Mouse (Mus musculus) embryo, embryonic 11.5 days (tissue): ENCODE data around the gene Rnasek.

ENCODE experiments used
- DNase-seq: peaks from one replicate; pipeline ENCODE4 v3.0.0-alpha.2; 2012; ENCODE audit warnings: low read depth, low spot score

The Rnasek gene

DNA sequence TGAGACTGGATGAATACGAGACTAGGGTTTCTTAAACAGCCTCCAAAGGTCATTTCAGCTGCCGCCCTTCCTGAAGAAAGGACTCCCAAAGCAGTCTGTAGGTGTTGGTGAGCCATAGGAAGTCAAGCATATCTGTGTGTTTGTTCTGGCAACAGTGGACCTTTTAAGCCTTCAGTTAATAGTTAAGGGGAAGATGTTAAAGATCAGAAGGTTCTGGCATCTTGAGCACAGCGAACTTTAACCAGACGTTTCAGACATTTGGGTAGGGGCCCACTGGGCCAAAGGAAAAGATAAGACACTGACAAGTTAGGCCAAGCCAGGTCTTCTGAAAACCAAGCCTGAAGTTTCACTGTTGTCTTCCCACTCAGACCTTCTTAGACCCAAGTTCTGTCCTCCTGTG lies 21.6 kb downstream of the Rnasek start:
- DNase-seq, result no peak

DNA sequence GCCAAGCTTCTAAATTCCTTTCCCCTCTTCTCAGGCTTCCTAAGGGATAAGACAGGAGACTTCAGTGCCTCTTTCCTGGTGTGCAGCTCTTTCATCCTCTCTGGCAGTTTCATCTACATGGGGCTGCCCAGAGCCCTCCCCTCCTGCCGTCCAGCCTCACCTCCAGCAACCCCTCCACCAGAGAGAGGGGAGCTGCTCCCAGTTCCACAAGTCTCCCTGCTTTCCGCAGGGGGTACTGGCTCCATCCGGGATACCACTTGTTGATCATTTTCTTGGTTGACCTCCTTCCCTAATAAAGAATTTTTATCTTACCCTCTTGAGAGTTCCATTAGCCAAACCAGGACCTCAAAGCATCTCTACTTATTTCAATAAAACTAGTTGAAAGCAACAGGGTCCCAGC lies 23.5 kb downstream of the Rnasek start:
- no peak for DNase-seq

DNA sequence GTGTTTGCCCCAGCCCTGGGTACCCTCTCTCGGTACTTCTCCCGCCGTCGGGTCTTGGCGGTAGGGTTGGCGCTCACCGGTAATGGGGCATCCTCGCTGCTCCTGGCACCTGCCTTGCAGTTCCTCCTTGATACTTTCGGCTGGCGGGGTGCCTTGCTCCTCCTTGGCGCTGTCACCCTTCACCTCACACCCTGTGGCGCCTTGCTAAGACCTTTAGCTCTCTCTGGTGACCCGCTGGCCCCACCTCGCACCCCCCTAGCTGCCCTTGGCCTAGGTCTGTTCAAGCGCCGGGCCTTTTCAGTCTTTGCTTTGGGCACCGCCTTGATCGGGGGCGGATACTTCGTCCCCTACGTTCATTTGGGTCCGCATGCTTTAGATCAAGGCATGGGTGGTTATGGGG lies 24.3 kb downstream of the Rnasek start:
- DNase-seq, result no peak

DNA sequence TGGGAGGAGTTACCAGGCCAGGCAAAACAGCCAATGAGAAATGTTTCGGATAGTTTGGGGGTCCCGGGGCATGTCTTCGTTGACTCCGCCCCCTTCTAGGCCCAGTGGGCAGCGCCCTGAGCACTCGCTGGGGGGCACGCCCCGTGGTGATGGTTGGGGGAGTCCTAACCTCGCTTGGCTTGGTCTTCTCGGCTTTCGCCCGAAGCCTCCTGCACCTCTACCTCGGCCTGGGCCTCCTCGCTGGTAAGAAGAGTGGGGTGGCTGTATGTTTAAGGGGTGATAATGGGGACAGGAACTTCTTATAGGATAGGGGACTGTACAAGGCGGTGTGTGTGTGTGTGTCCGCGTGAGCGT lies 24.8 kb downstream of the Rnasek start:
- no peak for DNase-seq

DNA sequence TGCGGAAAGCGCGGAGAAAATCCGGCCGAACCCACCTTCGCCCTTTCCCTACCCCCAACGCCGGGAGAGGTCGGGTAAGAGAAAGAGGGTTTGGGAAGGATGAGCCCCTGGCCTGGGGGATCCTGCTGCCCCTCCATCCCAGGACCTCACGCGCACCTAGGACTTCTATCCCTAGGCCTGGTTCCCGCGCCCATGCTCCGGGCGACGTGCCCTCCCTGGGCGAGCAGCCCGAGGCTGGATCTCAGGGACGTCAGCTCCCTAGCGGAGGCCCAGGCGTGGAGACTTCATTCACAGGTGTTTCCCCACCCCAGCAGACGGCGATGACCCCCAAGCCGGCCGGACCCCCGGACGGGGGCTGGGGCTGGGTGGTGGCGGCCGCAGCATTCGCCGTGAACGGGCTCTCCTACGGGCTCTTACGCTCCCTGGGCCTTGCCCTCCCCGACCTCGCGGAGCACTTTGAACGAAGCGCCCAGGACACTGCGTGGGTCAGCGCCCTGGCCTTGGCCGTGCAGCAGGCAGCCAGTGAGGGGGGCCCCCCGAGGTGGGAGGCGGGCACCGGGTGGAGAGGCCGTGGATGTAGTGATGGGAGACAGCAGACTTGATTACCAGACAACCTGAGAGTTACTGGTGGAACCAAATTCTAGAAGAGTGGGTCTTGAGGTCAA lies 25.3 kb downstream of the Rnasek start:
- no peak for DNase-seq

DNA sequence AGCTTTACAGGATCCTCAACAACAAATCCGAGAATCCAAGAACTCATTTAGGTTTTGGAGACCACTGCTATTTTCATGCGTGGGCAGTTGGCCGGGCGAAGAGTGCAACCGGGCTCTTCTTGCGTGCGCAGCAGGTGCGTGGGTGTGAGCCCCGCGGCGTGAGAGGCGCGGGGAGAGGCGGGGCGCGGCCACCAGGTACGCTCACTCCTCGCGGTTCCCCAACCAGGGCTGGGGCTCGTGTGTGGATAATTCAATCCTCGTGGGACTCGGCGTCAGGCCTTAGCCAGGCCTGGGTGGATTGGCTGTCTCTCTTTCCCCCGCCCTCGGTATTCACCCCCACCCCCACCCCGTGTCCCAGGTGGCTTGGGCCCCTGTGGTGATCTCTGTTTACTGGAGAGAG lies 25.9 kb downstream of the Rnasek start:
- no peak for DNase-seq

DNA sequence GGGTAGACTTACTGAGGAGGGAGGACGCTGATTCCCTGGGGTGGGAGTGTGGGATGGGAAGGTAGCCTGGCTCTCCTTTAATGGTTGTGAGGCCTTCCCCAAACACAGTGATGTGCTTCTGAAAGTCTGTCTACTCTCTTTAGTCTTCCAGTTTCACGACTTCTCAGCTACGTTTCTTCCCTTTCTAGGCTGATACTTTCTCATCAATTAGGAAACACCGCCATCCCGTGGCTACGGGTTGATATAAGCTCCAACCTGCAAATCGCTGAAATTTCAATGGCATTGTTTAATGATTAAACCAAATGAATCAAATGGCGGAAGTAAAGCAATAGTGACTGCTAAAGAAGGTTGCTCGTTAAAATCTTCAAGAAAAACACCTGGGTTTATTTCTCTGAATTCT lies 26.7 kb downstream of the Rnasek start:
- no peak for DNase-seq

DNA sequence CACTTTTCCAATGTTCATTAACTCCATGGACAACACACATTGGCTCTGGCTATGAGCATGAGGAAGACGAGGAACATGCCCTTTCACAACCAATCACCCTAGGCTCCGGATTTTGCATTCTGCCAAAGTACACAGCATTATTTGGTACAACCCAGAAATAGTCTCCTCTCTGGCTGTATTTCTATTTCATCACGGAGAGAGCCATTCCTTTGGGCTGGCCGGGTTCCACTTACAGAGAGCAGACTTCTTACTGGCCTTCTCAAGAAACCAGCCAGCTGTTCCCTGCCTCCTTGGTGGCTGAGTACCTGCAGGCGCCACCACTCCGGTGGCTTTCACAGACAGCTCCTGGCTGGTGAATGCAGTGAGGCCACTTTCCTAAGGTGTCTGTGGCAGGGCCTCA lies 27.2 kb downstream of the Rnasek start, which contains the start of gene Slc16a11:
Slc16a11 (plus strand) TSS at position 330 of the 400 bp plus-strand sequence.
- no peak for DNase-seq

DNA sequence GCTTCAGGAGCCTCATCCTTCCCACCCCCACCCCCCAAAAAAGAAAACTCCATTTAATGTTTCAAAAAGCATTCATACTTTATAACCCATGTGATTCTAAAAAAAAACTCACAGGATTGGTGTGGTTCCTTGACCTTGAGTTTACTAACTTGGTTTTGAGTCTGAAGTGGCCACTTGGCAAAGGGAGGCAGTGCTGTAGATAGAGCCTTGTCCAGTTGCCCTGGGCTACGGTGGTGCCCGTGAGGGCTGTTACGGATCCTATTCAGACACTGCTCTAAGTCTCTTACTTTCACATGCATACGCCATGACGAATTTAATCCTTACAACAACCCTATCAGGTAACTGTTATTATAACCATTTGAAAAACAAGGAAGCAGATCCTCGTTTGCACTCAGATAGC lies 27.7 kb downstream of the Rnasek start:
- DNase-seq, result no peak

DNA sequence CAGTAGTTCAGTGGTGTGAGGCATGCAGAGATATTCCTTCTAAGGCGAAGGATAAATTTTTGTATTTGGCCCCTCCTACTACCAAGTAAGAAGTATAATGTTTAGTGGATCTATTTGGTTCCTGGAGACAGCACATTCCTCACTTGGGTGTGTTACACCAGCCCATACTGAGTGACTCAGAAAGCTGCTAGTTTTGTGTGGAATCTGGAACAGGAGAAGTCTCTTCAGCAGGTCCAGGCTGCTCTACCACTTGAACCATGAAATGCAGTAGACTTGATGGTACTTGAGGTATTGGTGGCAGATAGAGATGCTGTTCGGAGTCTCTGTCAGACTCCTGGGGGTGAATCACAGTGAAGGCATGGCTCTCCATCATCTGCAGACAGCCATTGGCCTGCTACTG lies 29.0 kb downstream of the Rnasek start:
- no peak for DNase-seq

DNA sequence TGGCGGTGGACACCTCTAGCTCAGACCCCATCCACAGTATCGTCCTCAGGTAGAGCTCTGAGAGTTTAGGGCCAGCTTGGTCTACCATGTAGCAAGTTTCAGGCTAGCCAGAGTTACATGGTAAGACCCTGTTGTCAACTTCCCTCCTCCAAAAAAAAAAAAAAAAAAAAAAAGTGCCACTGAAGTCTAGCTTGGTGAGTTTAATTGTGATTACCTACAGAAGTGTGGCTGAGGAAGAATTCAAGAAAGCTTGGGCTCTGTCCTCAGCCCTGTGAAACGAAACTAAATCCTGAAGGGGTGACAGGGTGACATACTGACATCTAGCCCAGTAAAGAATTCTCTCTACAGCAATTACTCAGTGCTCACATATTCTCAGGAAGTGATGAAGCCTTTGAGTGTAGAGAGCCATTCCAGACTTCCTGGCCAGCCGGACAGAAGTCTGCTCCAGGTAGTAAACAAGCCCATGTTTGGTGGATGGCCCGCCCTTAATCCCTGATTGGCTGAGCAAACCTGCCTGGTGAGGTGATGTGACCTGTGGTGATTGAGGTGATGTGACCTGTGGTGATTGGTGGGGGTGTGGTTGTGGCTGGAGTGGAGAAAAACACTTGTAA lies 30.8 kb downstream of the Rnasek start:
- DNase-seq, result no peak

DNA sequence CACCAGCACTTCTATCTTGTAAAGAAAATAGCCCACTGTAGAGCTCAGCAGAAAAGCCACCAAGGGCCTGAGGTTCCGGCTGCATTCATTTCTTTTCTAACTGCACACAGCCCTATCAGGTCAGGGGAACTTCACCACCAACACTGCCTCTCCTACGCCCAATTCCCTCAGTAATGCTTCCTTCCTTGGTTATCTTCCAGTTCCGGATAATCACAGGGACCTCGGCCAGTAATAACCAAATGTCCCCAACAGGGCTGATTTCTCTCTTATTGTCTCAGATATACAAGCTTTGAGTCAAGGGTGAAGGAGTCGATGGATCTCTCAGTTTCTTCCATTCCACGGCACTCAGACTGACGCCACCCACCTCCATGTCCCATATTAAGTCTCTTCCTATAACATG lies 32.4 kb downstream of the Rnasek start:
- no peak for DNase-seq

DNA sequence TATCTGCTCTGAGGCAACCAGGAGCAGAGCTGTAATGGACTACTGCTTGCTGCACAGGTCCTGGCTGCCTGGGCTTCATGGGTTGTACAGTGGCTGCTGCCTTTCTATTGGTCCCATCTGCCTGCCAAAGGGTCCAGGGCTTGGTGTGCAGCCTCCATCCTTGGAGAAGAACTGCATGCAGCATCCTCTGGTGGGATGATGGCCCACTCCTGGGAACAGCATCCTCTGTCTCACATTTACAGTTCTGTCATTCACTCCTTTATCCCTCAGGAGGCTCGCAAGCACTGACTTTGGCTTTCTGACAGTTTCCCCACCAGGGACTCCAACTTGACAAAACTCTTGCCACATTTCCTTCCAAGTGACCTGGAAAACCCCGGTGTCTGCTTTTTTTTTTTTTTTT lies 32.8 kb downstream of the Rnasek start:
- no peak for DNase-seq

DNA sequence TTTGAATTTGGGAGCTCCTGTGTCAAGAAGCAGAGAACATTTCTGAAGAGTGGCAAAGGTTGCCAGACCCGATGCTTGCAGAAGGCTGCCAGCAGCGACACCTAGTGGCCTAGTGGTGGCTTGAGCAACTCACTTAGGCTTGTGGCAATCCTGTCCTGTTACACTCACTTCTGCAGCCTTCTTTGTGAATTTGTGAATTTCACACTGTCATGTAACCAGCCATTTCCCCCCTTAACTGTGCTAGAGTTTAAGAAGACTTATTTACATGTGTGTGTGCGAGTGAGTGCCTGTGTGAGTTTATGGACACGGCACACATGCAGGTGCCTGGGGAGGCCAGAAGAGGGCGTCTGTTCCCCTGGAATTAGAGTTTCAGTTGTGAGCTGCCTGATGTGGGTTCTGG lies 38.0 kb downstream of the Rnasek start:
- DNase-seq, result peak; percentile 71

DNA sequence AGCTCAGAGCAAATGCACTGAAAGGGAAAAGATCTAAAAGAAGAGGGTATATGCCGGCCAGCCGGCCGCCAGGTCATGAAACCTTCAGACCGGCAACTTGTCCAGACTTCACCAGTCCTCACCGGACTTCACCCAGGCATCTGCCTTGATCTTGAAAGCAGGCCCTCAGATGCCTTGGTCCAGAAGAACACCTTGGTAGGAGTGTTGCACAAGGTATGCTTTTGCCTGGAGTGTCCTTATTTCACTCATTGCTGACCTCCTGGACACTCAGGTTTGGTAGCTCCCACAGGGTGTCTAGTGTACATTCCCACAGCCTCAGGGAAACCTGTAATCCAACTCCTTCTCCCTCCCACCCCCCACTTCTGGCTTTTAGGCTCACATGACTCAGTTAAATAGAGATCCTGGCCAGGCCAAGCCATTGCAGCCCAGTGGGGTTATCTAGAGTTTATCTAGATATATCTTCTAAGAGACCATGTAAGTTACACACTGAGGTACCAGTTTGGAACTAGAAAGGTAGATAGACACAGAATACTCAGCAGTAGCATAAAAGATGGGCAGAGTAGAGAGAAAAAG lies 39.5 kb downstream of the Rnasek start:
- DNase-seq, result no peak

DNA sequence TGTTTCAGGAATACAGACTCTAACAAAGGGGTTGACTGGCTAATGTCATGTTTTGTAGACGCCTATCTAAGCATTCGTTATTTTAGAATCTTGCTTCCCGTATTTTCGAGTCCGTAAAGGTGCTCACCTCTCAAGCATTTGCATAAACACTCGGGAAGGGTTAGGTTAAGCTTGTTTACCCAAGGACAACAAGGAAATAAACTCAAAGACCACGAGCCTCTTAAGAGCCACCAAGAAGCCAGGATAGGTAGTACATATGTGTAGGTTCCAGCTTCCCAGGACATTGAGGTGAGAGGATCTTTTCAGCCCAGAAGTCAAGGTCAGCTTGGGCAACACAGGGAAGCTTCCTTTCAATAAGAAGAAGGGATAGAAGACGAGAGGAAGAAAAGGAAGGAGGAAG lies 40.5 kb downstream of the Rnasek start:
- DNase-seq, result no peak

DNA sequence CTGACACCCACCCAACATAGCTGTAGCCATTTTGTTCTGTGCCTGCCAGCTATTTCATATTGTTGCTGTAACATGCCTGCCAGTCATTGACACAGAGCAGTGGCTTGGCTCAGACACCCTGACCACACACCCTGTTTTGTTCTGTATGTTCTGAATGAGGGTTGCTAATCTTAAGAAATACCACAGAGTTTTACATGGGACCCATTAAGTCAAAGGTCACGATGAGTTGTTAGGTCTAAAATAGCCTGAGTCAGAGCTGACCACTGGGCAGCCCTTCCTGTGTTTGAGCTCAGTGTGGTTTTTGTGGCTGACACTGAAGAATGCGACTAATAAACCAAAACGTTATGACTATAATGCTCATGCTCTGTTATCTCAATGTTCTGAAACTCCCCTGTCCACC lies 41.3 kb downstream of the Rnasek start:
- DNase-seq, result no peak

DNA sequence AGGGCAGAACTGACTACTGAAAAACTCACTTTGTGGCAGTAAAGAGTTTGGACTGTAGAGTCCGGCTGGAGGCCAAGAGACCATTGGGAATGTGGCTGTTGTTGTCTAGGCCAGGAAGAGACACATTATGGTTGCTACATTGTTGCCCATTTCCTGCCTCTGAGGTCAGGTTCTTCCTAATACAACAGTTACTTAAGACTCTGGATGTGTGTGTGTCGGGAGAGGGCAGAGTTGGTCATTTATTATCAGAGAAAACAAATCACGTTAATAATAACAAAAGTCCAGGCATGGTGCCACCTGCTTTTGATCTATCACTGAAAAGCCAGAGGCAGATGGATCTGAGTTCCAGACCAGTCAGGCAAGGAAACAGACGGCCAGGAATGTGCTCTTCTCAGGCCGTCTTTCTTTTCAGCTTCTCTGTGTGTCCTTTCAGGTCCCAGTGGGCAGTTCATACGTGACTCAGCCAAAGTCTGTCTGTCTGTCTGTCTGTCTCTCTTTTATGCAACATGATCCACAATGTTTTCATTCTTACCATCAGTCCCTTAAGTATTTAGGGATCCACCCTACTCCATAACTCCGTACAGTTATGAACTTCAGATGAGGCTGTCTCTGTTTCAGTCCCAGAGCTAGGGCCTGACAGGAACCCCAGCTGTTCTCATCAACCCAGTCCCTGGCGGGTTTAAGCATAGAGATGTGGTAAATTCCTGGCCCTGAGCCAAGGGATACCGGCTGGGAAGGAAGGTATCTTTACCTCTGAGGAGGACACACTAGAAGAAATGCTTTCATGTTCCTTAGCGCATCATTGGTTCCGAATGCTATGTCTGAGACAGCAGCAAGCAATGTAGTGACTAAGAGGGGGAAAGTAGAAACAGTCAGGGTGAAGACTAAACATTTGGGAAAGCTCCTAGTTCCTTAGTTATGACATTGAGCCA lies 46.0 kb downstream of the Rnasek start:
- DNase-seq, result no peak

DNA sequence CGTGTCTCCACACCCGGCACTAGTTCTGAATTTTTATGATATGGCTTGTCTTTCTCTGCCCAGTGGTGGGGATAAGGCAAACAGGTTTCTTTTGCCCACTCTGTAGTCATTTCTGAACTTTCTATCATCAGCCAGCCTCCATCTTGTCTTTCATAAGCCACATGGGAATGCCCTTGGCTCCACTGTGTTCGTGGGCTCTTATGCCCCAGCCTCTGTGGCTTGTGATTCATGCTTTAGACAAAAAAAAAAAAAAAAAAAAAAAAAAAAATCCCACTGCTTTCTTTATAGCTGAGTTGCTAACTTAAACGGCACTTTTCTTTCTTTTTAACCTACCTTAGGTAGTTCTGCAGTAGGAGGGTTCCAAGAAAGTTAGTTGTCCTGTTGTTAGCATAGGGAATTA lies 47.5 kb downstream of the Rnasek start:
- no peak for DNase-seq

DNA sequence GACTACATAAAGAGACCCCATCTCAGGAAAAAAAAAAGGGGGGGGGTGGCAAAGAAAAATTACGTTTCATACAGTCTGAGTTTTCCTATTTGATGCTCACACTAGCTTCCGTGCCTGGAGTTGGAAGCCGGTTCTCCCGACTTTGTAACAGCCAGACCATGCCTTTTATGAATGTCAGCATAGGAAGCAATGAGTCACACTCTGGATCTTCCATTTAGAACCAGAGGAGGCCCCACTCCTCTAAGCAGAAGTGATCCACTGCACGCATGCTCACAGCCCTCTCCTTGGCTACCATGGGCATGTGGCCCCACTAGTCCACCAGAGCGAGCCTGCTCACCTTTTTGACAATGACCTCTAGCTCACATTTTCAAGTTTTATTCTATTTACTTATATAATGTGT lies 48.5 kb downstream of the Rnasek start:
- DNase-seq, result no peak

DNA sequence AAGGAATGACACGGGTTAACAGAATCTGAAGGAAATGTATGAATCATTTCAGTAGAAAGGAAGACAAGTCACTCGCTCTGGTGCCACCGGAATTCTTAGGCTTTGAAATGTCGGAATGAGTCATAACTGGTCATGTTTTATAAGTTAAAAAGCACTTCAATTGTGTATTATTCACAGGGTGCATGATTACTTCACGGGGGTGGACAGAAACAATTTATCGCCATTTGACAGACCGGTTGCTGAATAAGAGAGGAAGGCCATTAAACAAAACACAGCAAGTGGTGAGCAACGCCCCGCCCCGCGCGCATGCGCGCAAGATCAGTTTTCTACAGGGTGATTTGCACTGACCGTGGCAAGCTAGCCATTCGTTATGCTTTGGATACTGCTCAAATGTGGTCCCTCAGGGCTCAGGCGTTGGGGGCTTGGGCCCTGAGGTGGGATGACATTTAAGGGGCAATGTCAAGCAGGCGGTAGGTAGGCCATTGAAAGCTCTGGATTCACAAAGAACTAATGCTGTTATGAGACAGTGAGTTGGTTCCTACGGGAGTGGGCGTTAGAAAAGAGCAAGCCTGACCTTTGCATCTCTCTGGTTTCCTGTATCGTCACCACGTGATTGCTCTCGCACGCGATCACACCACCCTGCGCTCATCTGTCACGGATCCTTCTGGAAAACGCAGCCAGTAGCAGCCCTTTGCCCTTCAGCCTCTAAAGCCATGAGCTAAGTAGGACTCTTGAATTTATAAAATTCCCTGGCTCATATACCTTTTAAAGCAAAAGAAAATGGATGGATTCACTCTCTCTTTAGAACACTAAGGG lies 50.1 kb downstream of the Rnasek start:
- no peak for DNase-seq
